23 mouse cellular contexts compared by ENCODE assay signal in the genomic region with DNA sequence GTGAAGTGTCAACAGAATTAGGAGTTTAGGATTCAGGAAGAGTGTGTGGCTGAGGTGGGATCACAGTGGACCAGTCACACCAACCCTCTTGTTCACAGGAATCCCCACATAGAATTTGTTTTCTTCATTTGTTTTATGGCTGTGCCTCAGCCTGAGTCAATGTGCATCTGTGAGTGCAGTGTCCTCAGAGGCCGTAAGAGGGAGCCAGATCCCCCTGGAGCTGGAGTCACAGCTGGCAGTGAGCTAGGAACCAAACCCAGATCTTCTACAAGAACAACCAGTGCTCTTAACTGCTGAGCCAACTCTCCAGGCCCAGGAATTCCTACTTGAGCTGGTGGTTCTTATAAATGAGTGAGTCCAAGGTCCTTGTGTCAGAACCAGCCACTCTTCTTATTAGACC. TPM values are rescaled to one million over a fixed set of nuclear protein-coding genes. Genes with fewer than 3 reads are reported as not detected.
DNase-seq lines count a peak whose midpoint lies in the region; ATAC-seq and TF ChIP-seq lines count a peak whose summit lies in the region.
"Had no signal": no experiment of that assay in that cellular context is flagged by ENCODE, and none has a peak within 500 bp of the region (broad histone marks: within the 10 kb centered on the region; RNA-seq: fewer than 3 reads in every experiment).

No protein-coding gene starts in this region.

- H3K4me1 ChIP-seq in E14TG2a.4 (replicated peaks; ENCODE audit: low read depth, low read length), result peaks cover 20% of the 10 kb centered on the region
- H3K4me1 ChIP-seq in forebrain, embryonic 12.5 days, result peaks cover 9% of the 10 kb centered on the region

- no peaks in the 10 kb centered on the region for H3K9me3 ChIP-seq in E14TG2a.4 (ENCODE audit: low read length)
- H3K9me3 ChIP-seq in forebrain, embryonic 12.5 days, result peaks cover 3% of the 10 kb centered on the region; the same call in 1 of the 2 replicates

- peak; percentile 75 for TF ChIP-seq CTCF in E14TG2a.4 (conservative IDR thresholded peaks at IDR 0.05; ENCODE audit: low read length)

- DNase-seq in R1 (ENCODE audit: low read depth, low spot score), result peak; percentile 49
- peak; percentile 68 for DNase-seq in ZHBTc4 (ENCODE audit: low read depth, low spot score)
- DNase-seq in frontal cortex, postnatal 25 days (ENCODE audit: low spot score in 2 of 2), result no peak
- DNase-seq in heart, adult 18-20 months, result no peak
- DNase-seq: adrenal gland, adult 2 months; adrenal gland, adult 8-10 months; adrenal gland, postnatal 10 days; adrenal gland, postnatal 14 days; adrenal gland, postnatal 25 days; adrenal gland, postnatal 36 days; B cell, adult 2 months; cerebellum, adult 11 months; cerebellum, adult 11-12 months; cerebellum, adult 18-20 months; cerebellum, adult 2 months; cerebellum, adult 8-10 months; cerebellum, adult 9-10 months had no signal

- H3K36me3 ChIP-seq in E14TG2a.4 (ENCODE audit: insufficient read depth, low read length), result no peaks in the 10 kb centered on the region
- no peaks in the 10 kb centered on the region for H3K36me3 ChIP-seq in forebrain, embryonic 12.5 days (replicated peaks)
- H3K36me3 ChIP-seq: G1E had no signal

- no peak overlapping the region for H3K27ac ChIP-seq in forebrain, embryonic 12.5 days

- 92% methylated on average over 1 of the region's 1 CpGs for WGBS in forebrain, embryonic 12.5 days

- no peak overlapping the region for H3K4me2 ChIP-seq in forebrain, embryonic 12.5 days

- ATAC-seq in forebrain, embryonic 12.5 days (ENCODE audit: low FRiP score), result no peak
- ATAC-seq: activated CD4-positive, CD25-positive, alpha-beta regulatory T cell, adult 4 months; CD4-positive, CD25-positive, alpha-beta regulatory T cell, adult 4 months; Patski had no signal

- H3K4me3 ChIP-seq in E14TG2a.4 (replicated peaks; ENCODE audit: low read length), result no peak overlapping the region
- no peak overlapping the region for H3K4me3 ChIP-seq in forebrain, embryonic 12.5 days (replicated peaks)

- 0 out of 2 replicates have a peak, but pooled peaks cover under 1% of the 10 kb centered on the region for H3K27me3 ChIP-seq in E14TG2a.4 (ENCODE audit: insufficient read depth, low read length)
- no peaks in the 10 kb centered on the region for H3K27me3 ChIP-seq in forebrain, embryonic 12.5 days
- H3K27me3 ChIP-seq: Patski had no signal

- H3K9ac ChIP-seq in forebrain, embryonic 12.5 days, result no peak overlapping the region

RNA-seq across cellular contexts. Expression of gene Ncor2, which starts 54.5 kb away (rescaled TPM):
- 26.0 and 27.0 TPM in 2 replicates for polyA plus RNA-seq in forebrain, embryonic 12.5 days (2016; fragmentation: Nextera tagmentation; extraction: Ambion mirVana)
- total RNA-seq in heart, adult 18-20 months (2021), result 10 to 100 TPM; 65.9 to 68.9 TPM
- total RNA-seq: G1E had no signal

Comparison
In these comparisons a context has a peak if more than half of its experiments do, and no peak if none do; other contexts are left out.
1. DNase-seq: peak in R1 (single experiment) and ZHBTc4 (single experiment); none in frontal cortex, postnatal 25 days (0 of 2) and heart, adult 18-20 months (0 of 2).